Mouse (Mus musculus): ENCODE data around the gene Bcl11a. TPM values are rescaled to one million over a fixed set of nuclear protein-coding genes. Genes with fewer than 3 reads are reported as not detected.
"Not testable (repeated sequence)": the region's sequence is repeated elsewhere in the genome, so short reads cannot be mapped to it uniquely, and the experiment has no call there.

Bcl11a gene
- polyA plus RNA-seq, 1 experiment from 2014 or later: 42.5 TPM

- Histone ChIP-seq H3K9ac (ENCODE audit: low read length) (no peak overlapping the region), H3K36me3 (ENCODE audit: control insufficient read depth, insufficient read depth, low read length) (no peaks in the 10 kb centered on the region), H3K4me3 (ENCODE audit: low read depth, low read length) (no peak overlapping the region), H3K4me1 (ENCODE audit: control insufficient read depth, insufficient read depth, low read length) (0 out of 2 replicates have a peak, but pooled peaks cover 3% of the 10 kb centered on the region), H3K27ac (ENCODE audit: low read depth, low read length) (no peak overlapping the region), H3K27me3 (ENCODE audit: control insufficient read depth, insufficient read depth, low read length) (no peaks in the 10 kb centered on the region), H3K4me2 (no peak overlapping the region), H3K9me3 (ENCODE audit: control insufficient read depth, low read length) (no peaks in the 10 kb centered on the region)
- ATAC-seq (ENCODE audit: low FRiP score): no peak
- 85% methylated on average over 7 of the region's 7 CpGs for WGBS
- no peak for DNase-seq (ENCODE audit: low spot score, missing footprints)
Observed at GRCm38 (mm10) chr11:24116582-24117318, 38.9 kb downstream of the Bcl11a start.

DNA sequence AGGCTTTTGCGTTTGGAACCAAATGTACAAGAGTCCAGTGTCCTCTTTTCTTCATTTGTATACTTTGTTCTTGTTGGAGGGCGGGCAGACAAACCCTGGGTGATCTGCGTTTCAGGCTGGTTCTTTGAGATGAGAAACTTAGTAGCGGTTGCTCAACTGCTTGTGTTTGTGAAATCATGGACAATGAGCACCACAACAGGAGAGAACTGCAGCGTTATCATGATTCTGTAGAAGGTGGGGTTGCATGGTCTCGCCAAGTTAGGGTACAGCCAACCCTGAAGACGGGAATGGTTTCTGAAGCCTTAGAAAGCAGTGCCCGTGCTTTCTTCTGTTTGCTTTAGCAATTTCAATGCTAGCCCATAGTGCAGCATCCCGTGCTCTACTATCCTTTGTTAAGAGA lies 43.3 kb downstream of the Bcl11a start:
- Histone ChIP-seq H3K4me3 (ENCODE audit: low read depth, low read length) (no peak overlapping the region), H3K27me3 (ENCODE audit: control insufficient read depth, insufficient read depth, low read length) (no peaks in the 10 kb centered on the region), H3K9ac (ENCODE audit: low read length) (no peak overlapping the region), H3K27ac (ENCODE audit: low read depth, low read length) (no peak overlapping the region), H3K36me3 (ENCODE audit: control insufficient read depth, insufficient read depth, low read length) (no peaks in the 10 kb centered on the region), H3K4me1 (ENCODE audit: control insufficient read depth, insufficient read depth, low read length) (0 out of 2 replicates have a peak, but pooled peaks cover 3% of the 10 kb centered on the region), H3K9me3 (ENCODE audit: control insufficient read depth, low read length) (no peaks in the 10 kb centered on the region), H3K4me2 (no peak overlapping the region)
- DNase-seq (ENCODE audit: low spot score, missing footprints) (no peak), ATAC-seq (ENCODE audit: low FRiP score) (no peak)
- WGBS: 84% methylated on average over 9 of the region's 9 CpGs

DNA sequence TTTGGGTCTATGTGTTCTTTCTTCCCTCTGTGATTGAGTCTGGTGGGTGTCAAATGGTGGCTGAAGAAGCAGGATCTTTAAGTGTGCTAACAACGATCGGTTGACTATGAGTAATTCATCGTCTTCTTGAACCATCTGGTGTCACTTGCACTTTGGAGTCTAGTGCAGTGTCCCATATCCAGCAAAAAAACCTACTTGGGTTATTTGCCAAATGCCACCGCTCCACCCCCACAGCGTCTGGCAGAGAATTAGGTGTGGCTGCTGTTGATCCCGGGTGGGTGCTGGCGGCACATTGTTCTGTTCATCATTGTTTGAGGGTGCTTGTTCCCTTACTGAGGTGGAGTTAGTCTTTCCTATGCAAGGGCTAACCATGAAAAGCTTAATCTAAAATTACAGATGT lies 45.0 kb downstream of the Bcl11a start:
- Histone ChIP-seq H3K27me3 (ENCODE audit: control insufficient read depth, insufficient read depth, low read length) (no peaks in the 10 kb centered on the region), H3K4me3 (ENCODE audit: low read depth, low read length) (no peak overlapping the region), H3K36me3 (ENCODE audit: control insufficient read depth, insufficient read depth, low read length) (no peaks in the 10 kb centered on the region), H3K4me2 (no peak overlapping the region), H3K9me3 (ENCODE audit: control insufficient read depth, low read length) (no peaks in the 10 kb centered on the region), H3K9ac (ENCODE audit: low read length) (no peak overlapping the region), H3K27ac (ENCODE audit: low read depth, low read length) (no peak overlapping the region), H3K4me1 (ENCODE audit: control insufficient read depth, insufficient read depth, low read length) (0 out of 2 replicates have a peak, but pooled peaks cover 3% of the 10 kb centered on the region)
- ATAC-seq (ENCODE audit: low FRiP score) (no peak), DNase-seq (ENCODE audit: low spot score, missing footprints) (no peak)
- WGBS: 92% methylated on average over 7 of the region's 7 CpGs

DNA sequence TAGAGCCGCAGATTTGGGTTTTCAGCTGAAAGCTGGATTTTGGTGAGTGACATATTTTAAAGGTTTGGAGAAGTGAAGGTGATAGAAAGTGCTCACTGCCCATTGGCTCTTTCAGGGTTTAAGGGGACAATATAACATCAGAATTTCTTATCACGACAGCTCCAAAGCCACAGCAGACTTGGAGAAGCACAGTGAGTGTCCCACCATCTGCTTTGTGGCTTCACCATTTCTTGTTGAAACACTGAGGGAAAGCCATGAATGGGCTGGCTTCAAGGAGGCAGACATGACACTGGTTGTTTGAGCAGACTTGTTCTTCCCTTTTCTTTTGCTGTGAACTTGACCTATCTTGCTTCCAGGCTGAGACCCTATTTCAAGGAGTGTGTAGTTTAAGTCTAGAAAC lies 46.1 kb downstream of the Bcl11a start:
- ATAC-seq (ENCODE audit: low FRiP score) (no peak), DNase-seq (ENCODE audit: low spot score, missing footprints) (no peak)
- Histone ChIP-seq H3K27ac (ENCODE audit: low read depth, low read length) (no peak overlapping the region), H3K4me2 (no peak overlapping the region), H3K4me3 (ENCODE audit: low read depth, low read length) (no peak overlapping the region), H3K4me1 (ENCODE audit: control insufficient read depth, insufficient read depth, low read length) (0 out of 2 replicates have a peak, but pooled peaks cover 3% of the 10 kb centered on the region), H3K9ac (ENCODE audit: low read length) (no peak overlapping the region), H3K27me3 (ENCODE audit: control insufficient read depth, insufficient read depth, low read length) (no peaks in the 10 kb centered on the region), H3K9me3 (ENCODE audit: control insufficient read depth, low read length) (no peaks in the 10 kb centered on the region), H3K36me3 (ENCODE audit: control insufficient read depth, insufficient read depth, low read length) (no peaks in the 10 kb centered on the region)
- WGBS: 90% methylated on average over 2 of the region's 2 CpGs

DNA sequence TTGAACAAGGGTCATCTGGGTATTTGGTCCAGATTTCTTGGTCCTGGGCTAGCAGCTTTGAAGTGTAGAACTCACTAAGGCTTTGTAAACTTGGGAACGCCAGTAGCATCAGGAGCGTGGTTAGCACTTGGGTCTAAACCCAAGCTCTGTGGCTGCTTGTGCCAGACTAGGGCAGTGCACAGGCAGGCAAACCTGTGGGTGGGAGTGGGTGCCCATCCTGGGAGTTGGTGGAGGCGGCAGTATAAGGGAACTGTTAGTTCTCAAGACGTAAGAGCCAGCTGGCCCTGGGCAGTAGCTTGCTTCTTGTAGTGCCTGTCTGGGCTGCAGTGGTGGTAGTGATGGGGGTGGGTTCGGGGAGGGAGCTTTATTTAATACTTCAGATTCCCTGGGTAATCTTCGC lies 47.2 kb downstream of the Bcl11a start:
- no peak overlapping the region for H3K4me3 ChIP-seq (ENCODE audit: low read depth, low read length)
- no peak overlapping the region for H3K27ac ChIP-seq (ENCODE audit: low read depth, low read length)
- WGBS: 84% methylated on average over 6 of the region's 6 CpGs
- H3K4me2 ChIP-seq: no peak overlapping the region
- H3K9me3 ChIP-seq (ENCODE audit: control insufficient read depth, low read length): no peaks in the 10 kb centered on the region
- H3K9ac ChIP-seq (ENCODE audit: low read length): no peak overlapping the region
- H3K36me3 ChIP-seq (ENCODE audit: control insufficient read depth, insufficient read depth, low read length): no peaks in the 10 kb centered on the region
- H3K4me1 ChIP-seq (ENCODE audit: control insufficient read depth, insufficient read depth, low read length): 0 out of 2 replicates have a peak, but pooled peaks cover 3% of the 10 kb centered on the region
- no peaks in the 10 kb centered on the region for H3K27me3 ChIP-seq (ENCODE audit: control insufficient read depth, insufficient read depth, low read length)
- no peak for DNase-seq (ENCODE audit: low spot score, missing footprints)
- ATAC-seq (ENCODE audit: low FRiP score): no peak

DNA sequence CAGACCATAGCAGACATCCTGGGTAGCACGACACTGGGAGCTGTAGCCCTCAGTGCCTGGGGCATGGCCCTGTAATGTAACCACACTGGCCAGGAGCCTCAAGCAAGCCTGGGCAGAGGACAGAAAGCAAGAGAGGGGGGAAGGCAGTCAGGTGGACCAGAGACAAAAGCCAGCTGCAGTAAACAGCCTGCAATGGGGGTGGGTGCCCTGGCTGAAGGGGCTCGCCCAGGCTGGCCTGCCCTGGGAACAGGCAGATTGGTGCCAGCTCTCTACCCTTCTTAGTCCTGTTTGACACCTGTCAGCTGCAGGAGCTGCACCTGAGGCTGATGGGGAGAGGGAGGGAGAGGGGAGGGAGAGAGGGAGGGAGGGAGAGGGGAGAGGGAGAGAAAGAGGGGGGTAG lies 50.1 kb downstream of the Bcl11a start:
- ATAC-seq (ENCODE audit: low FRiP score) (no peak), DNase-seq (ENCODE audit: low spot score, missing footprints) (no peak)
- Histone ChIP-seq H3K4me2 (no peak overlapping the region), H3K9ac (ENCODE audit: low read length) (no peak overlapping the region), H3K9me3 (ENCODE audit: control insufficient read depth, low read length) (no peaks in the 10 kb centered on the region), H3K27me3 (ENCODE audit: control insufficient read depth, insufficient read depth, low read length) (no peaks in the 10 kb centered on the region), H3K4me1 (ENCODE audit: control insufficient read depth, insufficient read depth, low read length) (no peaks in the 10 kb centered on the region), H3K36me3 (ENCODE audit: control insufficient read depth, insufficient read depth, low read length) (no peaks in the 10 kb centered on the region), H3K27ac (ENCODE audit: low read depth, low read length) (no peak overlapping the region), H3K4me3 (ENCODE audit: low read depth, low read length) (no peak overlapping the region)
- WGBS: 46% methylated on average over 2 of the region's 2 CpGs

GRCm38 (mm10) chr11:24128880-24129279 lies 51.0 kb downstream of the Bcl11a start:
- H3K4me3 ChIP-seq (ENCODE audit: low read depth, low read length); H3K9me3 ChIP-seq (ENCODE audit: control insufficient read depth, low read length); H3K36me3 ChIP-seq (ENCODE audit: control insufficient read depth, insufficient read depth, low read length); DNase-seq (ENCODE audit: low spot score, missing footprints); H3K27me3 ChIP-seq (ENCODE audit: control insufficient read depth, insufficient read depth, low read length); ATAC-seq (ENCODE audit: low FRiP score); H3K4me2 ChIP-seq; H3K4me1 ChIP-seq (ENCODE audit: control insufficient read depth, insufficient read depth, low read length); H3K27ac ChIP-seq (ENCODE audit: low read depth, low read length); H3K9ac ChIP-seq (ENCODE audit: low read length): not testable (repeated sequence)
- WGBS: 82% methylated on average over 4 of the region's 4 CpGs

GRCm38 (mm10) chr11:24129358-24130185 lies 51.7 kb downstream of the Bcl11a start:
- Histone ChIP-seq H3K4me3 (ENCODE audit: low read depth, low read length) (no peak overlapping the region), H3K9me3 (ENCODE audit: control insufficient read depth, low read length) (no peaks in the 10 kb centered on the region), H3K27me3 (ENCODE audit: control insufficient read depth, insufficient read depth, low read length) (no peaks in the 10 kb centered on the region), H3K27ac (ENCODE audit: low read depth, low read length) (no peak overlapping the region), H3K4me1 (ENCODE audit: control insufficient read depth, insufficient read depth, low read length) (no peaks in the 10 kb centered on the region), H3K9ac (ENCODE audit: low read length) (no peak overlapping the region), H3K36me3 (ENCODE audit: control insufficient read depth, insufficient read depth, low read length) (no peaks in the 10 kb centered on the region), H3K4me2 (no peak overlapping the region)
- DNase-seq (ENCODE audit: low spot score, missing footprints) (no peak), ATAC-seq (ENCODE audit: low FRiP score) (no peak)
- WGBS: 86% methylated on average over 5 of the region's 5 CpGs

GRCm38 (mm10) chr11:24130186-24130760 lies 52.4 kb downstream of the Bcl11a start:
- Histone ChIP-seq H3K9ac (ENCODE audit: low read length) (no peak overlapping the region), H3K27me3 (ENCODE audit: control insufficient read depth, insufficient read depth, low read length) (no peaks in the 10 kb centered on the region), H3K4me1 (ENCODE audit: control insufficient read depth, insufficient read depth, low read length) (no peaks in the 10 kb centered on the region), H3K36me3 (ENCODE audit: control insufficient read depth, insufficient read depth, low read length) (no peaks in the 10 kb centered on the region), H3K4me2 (no peak overlapping the region), H3K27ac (ENCODE audit: low read depth, low read length) (no peak overlapping the region), H3K9me3 (ENCODE audit: control insufficient read depth, low read length) (no peaks in the 10 kb centered on the region), H3K4me3 (ENCODE audit: low read depth, low read length) (no peak overlapping the region)
- ATAC-seq (ENCODE audit: low FRiP score) (no peak), DNase-seq (ENCODE audit: low spot score, missing footprints) (no peak)
- 87% methylated on average over 7 of the region's 7 CpGs for WGBS
